Mouse (Mus musculus): Measurements from ENCODE around the gene Rab11fip5.

DNA sequence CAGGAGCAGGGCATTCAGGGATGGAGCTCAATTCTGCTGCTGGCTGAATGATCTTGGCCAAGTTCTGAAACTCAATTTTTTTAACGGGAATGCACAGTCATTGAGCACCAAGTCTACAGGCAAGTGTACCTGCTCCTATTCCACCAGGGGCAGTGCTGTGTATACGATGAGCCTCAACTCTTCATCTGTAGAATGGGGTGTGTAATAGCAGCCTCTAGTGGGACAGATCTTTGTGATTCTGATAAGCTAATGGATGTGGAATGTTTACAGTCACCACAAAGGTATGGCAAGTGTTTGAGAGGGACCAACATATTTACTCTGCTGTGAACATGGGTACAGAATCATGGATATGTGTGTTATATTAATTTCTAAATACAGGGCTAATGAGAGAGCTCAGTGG is 58.2 kb downstream of the Rab11fip5 start:
- TF ChIP-seq POLR2A (IDR thresholded peaks at IDR 0.05; ENCODE audit: insufficient read depth, low read depth, low read length) (no peak), CTCF (IDR thresholded peaks at IDR 0.05; ENCODE audit: insufficient read depth, low read depth, low read length) (no peak)
